Mouse (Mus musculus) inflammation-experienced regulatory T-cells, adult 6 months (primary cell): ENCODE measurements at regions not wholly inside any gene's neighbourhood (a gene's known extent, or its start where the extent isn't known, plus 50 kb on each side); places are given as distances from the start of the nearest gene placed in this dataset.

Experiments
- ATAC-seq: one replicate; pipeline ENCODE4 v1.8.0; 2017

- peak; percentile 65 for ATAC-seq
Observed at GRCm38 (mm10) chr2:75603175-75603871, 55.7 kb upstream of the Hnrnpa3 start.

DNA sequence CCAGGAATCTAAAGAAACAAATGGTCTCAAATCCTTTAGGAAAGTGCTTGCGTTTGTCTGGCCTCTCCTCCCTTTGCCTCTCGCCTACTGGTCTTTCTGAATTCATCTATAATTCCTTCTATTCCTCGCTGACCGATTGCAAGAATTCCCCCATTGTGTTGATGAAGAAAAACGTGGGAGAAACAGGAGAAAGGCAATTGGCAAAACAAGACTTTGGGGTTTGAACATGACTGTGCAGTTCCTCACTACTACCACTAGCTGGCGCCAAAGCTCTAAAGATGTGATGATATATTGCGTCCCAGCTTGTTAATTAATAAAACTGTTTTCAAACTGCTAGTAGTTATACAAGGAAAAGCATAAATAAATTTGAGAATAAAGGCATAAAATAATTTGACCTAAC, 53.4 kb upstream of the Hnrnpa3 start:
- ATAC-seq = peak; percentile 66

GRCm38 (mm10) chr2:75607010-75607915, 51.8 kb upstream of the Hnrnpa3 start:
- ATAC-seq = no peak

DNA sequence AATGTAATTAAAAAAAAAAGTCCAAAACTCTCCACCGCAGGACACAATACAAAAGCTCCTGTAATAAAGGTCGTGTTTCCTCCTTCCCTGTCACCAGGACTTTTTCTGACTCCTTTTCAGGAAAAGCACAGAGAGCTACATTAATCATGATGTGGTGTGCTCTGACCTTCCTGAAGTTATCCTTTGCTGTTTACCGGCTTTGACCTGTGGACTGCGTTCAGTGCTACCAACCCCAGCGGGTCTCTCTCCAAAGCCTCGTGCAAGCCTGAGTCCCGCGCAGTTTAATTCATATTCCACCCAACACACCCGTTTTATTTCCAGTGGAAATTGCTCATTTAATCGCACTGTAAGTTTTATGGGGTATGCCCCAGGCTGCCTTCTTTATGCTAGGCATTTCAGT, 51.1 kb upstream of the Hnrnpa3 start:
- ATAC-seq = no peak

GRCm38 (mm10) chr2:75608482-75608881, 50.6 kb upstream of the Hnrnpa3 start:
- ATAC-seq = no peak

GRCm38 (mm10) chr2:75609150-75609946, 49.7 kb upstream of the Hnrnpa3 start:
- ATAC-seq = no peak
